In the genomic region with DNA sequence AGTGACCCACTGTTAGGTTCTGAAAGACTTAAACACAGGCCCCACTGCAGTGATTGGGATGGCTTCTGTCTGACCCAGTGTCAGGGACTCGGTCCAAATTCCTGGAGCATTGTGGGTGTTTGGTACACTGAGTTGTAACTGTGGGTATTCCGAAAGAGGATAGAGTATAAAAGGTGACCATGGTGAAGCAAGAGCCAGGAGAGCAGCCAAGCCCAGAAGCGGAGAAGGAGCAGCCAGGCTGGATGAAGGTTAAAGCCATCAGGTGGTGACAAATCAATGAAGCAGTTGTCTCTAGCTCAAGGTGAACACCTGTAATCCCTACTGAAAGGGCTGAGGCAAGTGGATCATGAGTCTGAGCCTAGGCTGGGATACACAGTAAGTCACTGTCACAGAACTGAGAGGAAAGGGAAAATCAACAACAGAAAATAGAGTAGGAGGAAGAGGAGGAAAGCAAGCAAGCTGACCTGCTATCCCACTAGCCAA, we compare ENCODE assay signal across 14 mouse cellular contexts.
"Had no signal": no experiment of that assay in that cellular context is flagged by ENCODE, and none has a peak within 500 bp of the region (broad histone marks: within the 10 kb centered on the region; RNA-seq: fewer than 3 reads in every experiment).

No protein-coding gene starts in this region.

- H3K27me3 ChIP-seq: midbrain, embryonic 12.5 days; midbrain, embryonic 15.5 days; neural tube, embryonic 12.5 days; stomach, embryonic 15.5 days had no signal

- H3K4me1 ChIP-seq: midbrain, embryonic 10.5 days; midbrain, embryonic 12.5 days; midbrain, embryonic 15.5 days; neural tube, embryonic 12.5 days; stomach, embryonic 15.5 days had no signal

- H3K9ac ChIP-seq: lung, embryonic 14.5 days; midbrain, embryonic 12.5 days; midbrain, embryonic 15.5 days; neural tube, embryonic 12.5 days; stomach, embryonic 15.5 days had no signal

- DNase-seq: lung, adult 18-20 months; lung, embryonic 14.5 days; lung, postnatal 10 days; lung, postnatal 4 days; right cerebral cortex, postnatal 14 days; thymus, adult 2 months; thymus, postnatal 25 days; thymus, postnatal 4 days had no signal

- H3K9me3 ChIP-seq: midbrain, embryonic 10.5 days; midbrain, embryonic 12.5 days; midbrain, embryonic 15.5 days; neural tube, embryonic 12.5 days; stomach, embryonic 15.5 days had no signal

- ATAC-seq: midbrain, embryonic 15.5 days had no signal

- H3K36me3 ChIP-seq: midbrain, embryonic 10.5 days; midbrain, embryonic 12.5 days; midbrain, embryonic 15.5 days; neural tube, embryonic 12.5 days; stomach, embryonic 15.5 days had no signal

- H3K27ac ChIP-seq: midbrain, embryonic 10.5 days; midbrain, embryonic 12.5 days; midbrain, embryonic 15.5 days; neural tube, embryonic 12.5 days; stomach, embryonic 15.5 days; stomach, postnatal 0 days had no signal

- H3K4me2 ChIP-seq: lung, embryonic 14.5 days; midbrain, embryonic 12.5 days; midbrain, embryonic 15.5 days; neural tube, embryonic 12.5 days; stomach, embryonic 15.5 days had no signal

- H3K4me3 ChIP-seq: midbrain, embryonic 10.5 days; midbrain, embryonic 12.5 days; midbrain, embryonic 15.5 days; neural tube, embryonic 12.5 days; stomach, embryonic 15.5 days had no signal
